Mouse (Mus musculus): ENCODE measurements at regions not wholly inside any gene's neighbourhood (a gene's known extent, or its start where the extent isn't known, plus 50 kb on each side); places are given as distances from the start of the nearest gene placed in this dataset.

- Histone ChIP-seq H3K9ac (replicated peaks; ENCODE audit: low read length) (no peak overlapping the region), H3K27ac (ENCODE audit: low read length) (no peak overlapping the region), H3K27me3 (ENCODE audit: insufficient read depth, low read length) (no peaks in the 10 kb centered on the region), H3K4me1 (ENCODE audit: insufficient read depth, low read length) (no peaks in the 10 kb centered on the region), H3K36me3 (ENCODE audit: insufficient read depth, low read length) (no peaks in the 10 kb centered on the region), H3K4me2 (replicated peaks; ENCODE audit: low read depth, low read length) (no peak overlapping the region), H3K9me3 (ENCODE audit: low read length) (no peaks in the 10 kb centered on the region), H3K4me3 (ENCODE audit: low read length) (no peak overlapping the region)
- 69% methylated on average over 1 of the region's 1 CpGs for WGBS
- no peak for ATAC-seq (ENCODE audit: low FRiP score, low TSS enrichment)
These were observed 422.0 kb upstream of the Sptlc3 start for GRCm38 (mm10) chr2:139071690-139072089.

- Histone ChIP-seq H3K4me3 (ENCODE audit: low read length) (no peak overlapping the region), H3K27me3 (ENCODE audit: insufficient read depth, low read length) (no peaks in the 10 kb centered on the region), H3K36me3 (ENCODE audit: insufficient read depth, low read length) (no peaks in the 10 kb centered on the region), H3K4me2 (replicated peaks; ENCODE audit: low read depth, low read length) (no peak overlapping the region), H3K4me1 (ENCODE audit: insufficient read depth, low read length) (no peaks in the 10 kb centered on the region), H3K9ac (replicated peaks; ENCODE audit: low read length) (no peak overlapping the region), H3K27ac (ENCODE audit: low read length) (no peak overlapping the region), H3K9me3 (ENCODE audit: low read length) (no peaks in the 10 kb centered on the region)
- peak; percentile 74; the same call in 1 of the 2 replicates for ATAC-seq (ENCODE audit: low FRiP score, low TSS enrichment)
- 42% methylated on average over 6 of the region's 6 CpGs for WGBS
These were observed 400.1 kb upstream of the Sptlc3 start for GRCm38 (mm10) chr2:139093487-139094066.

- Histone ChIP-seq H3K27ac (ENCODE audit: low read length) (no peak overlapping the region), H3K36me3 (ENCODE audit: insufficient read depth, low read length) (no peaks in the 10 kb centered on the region), H3K4me2 (replicated peaks; ENCODE audit: low read depth, low read length) (no peak overlapping the region), H3K9me3 (ENCODE audit: low read length) (no peaks in the 10 kb centered on the region), H3K27me3 (ENCODE audit: insufficient read depth, low read length) (no peaks in the 10 kb centered on the region), H3K9ac (replicated peaks; ENCODE audit: low read length) (no peak overlapping the region), H3K4me1 (ENCODE audit: insufficient read depth, low read length) (no peaks in the 10 kb centered on the region), H3K4me3 (ENCODE audit: low read length) (no peak overlapping the region)
- no peak for ATAC-seq (ENCODE audit: low FRiP score, low TSS enrichment)
- WGBS = 86% methylated on average over 1 of the region's 1 CpGs
These were observed 382.0 kb upstream of the Sptlc3 start for GRCm38 (mm10) chr2:139111669-139112068.

- no peaks in the 10 kb centered on the region for H3K27me3 ChIP-seq (ENCODE audit: insufficient read depth, low read length)
- H3K9ac ChIP-seq (replicated peaks; ENCODE audit: low read length) = no peak overlapping the region
- no peak overlapping the region for H3K27ac ChIP-seq (ENCODE audit: low read length)
- H3K4me2 ChIP-seq (replicated peaks; ENCODE audit: low read depth, low read length) = no peak overlapping the region
- H3K9me3 ChIP-seq (ENCODE audit: low read length) = no peaks in the 10 kb centered on the region
- no peak for ATAC-seq (ENCODE audit: low FRiP score, low TSS enrichment)
- WGBS = 84% methylated on average over 4 of the region's 4 CpGs
- no peaks in the 10 kb centered on the region for H3K36me3 ChIP-seq (ENCODE audit: insufficient read depth, low read length)
- no peak overlapping the region for H3K4me3 ChIP-seq (ENCODE audit: low read length)
- no peaks in the 10 kb centered on the region for H3K4me1 ChIP-seq (ENCODE audit: insufficient read depth, low read length)
These were observed 379.2 kb upstream of the Sptlc3 start for GRCm38 (mm10) chr2:139114523-139114922.

GRCm38 (mm10) chr2:139120905-139121304 lies 372.8 kb upstream of the Sptlc3 start:
- 95% methylated on average over 1 of the region's 1 CpGs for WGBS
- Histone ChIP-seq H3K9me3 (ENCODE audit: low read length) (no peaks in the 10 kb centered on the region), H3K36me3 (ENCODE audit: insufficient read depth, low read length) (no peaks in the 10 kb centered on the region), H3K27ac (ENCODE audit: low read length) (no peak overlapping the region), H3K27me3 (ENCODE audit: insufficient read depth, low read length) (no peaks in the 10 kb centered on the region), H3K4me3 (ENCODE audit: low read length) (no peak overlapping the region), H3K4me2 (replicated peaks; ENCODE audit: low read depth, low read length) (no peak overlapping the region), H3K4me1 (ENCODE audit: insufficient read depth, low read length) (no peaks in the 10 kb centered on the region), H3K9ac (replicated peaks; ENCODE audit: low read length) (no peak overlapping the region)
- no peak for ATAC-seq (ENCODE audit: low FRiP score, low TSS enrichment)

GRCm38 (mm10) chr2:139132121-139132520 lies 361.6 kb upstream of the Sptlc3 start:
- Histone ChIP-seq H3K27me3 (ENCODE audit: insufficient read depth, low read length) (no peaks in the 10 kb centered on the region), H3K36me3 (ENCODE audit: insufficient read depth, low read length) (no peaks in the 10 kb centered on the region), H3K4me1 (ENCODE audit: insufficient read depth, low read length) (no peaks in the 10 kb centered on the region), H3K4me2 (replicated peaks; ENCODE audit: low read depth, low read length) (no peak overlapping the region), H3K9ac (replicated peaks; ENCODE audit: low read length) (no peak overlapping the region), H3K9me3 (ENCODE audit: low read length) (no peaks in the 10 kb centered on the region), H3K4me3 (ENCODE audit: low read length) (no peak overlapping the region), H3K27ac (ENCODE audit: low read length) (no peak overlapping the region)
- 32% methylated on average over 1 of the region's 1 CpGs for WGBS
- no peak for ATAC-seq (ENCODE audit: low FRiP score, low TSS enrichment)

- Histone ChIP-seq H3K27ac (ENCODE audit: low read length) (no peak overlapping the region), H3K36me3 (ENCODE audit: insufficient read depth, low read length) (no peaks in the 10 kb centered on the region), H3K9ac (replicated peaks; ENCODE audit: low read length) (no peak overlapping the region), H3K4me3 (ENCODE audit: low read length) (no peak overlapping the region), H3K27me3 (ENCODE audit: insufficient read depth, low read length) (no peaks in the 10 kb centered on the region), H3K4me1 (ENCODE audit: insufficient read depth, low read length) (no peaks in the 10 kb centered on the region), H3K9me3 (ENCODE audit: low read length) (no peaks in the 10 kb centered on the region), H3K4me2 (replicated peaks; ENCODE audit: low read depth, low read length) (no peak overlapping the region)
- 68% methylated on average over 1 of the region's 1 CpGs for WGBS
- no peak for ATAC-seq (ENCODE audit: low FRiP score, low TSS enrichment)
These were observed 346.7 kb upstream of the Sptlc3 start for GRCm38 (mm10) chr2:139147004-139147403.

GRCm38 (mm10) chr2:139179641-139180040 lies 314.1 kb upstream of the Sptlc3 start:
- Histone ChIP-seq H3K9me3 (ENCODE audit: low read length) (no peaks in the 10 kb centered on the region), H3K27me3 (ENCODE audit: insufficient read depth, low read length) (no peaks in the 10 kb centered on the region), H3K4me2 (replicated peaks; ENCODE audit: low read depth, low read length) (no peak overlapping the region), H3K4me1 (ENCODE audit: insufficient read depth, low read length) (no peaks in the 10 kb centered on the region), H3K9ac (replicated peaks; ENCODE audit: low read length) (no peak overlapping the region), H3K4me3 (ENCODE audit: low read length) (no peak overlapping the region), H3K36me3 (ENCODE audit: insufficient read depth, low read length) (no peaks in the 10 kb centered on the region), H3K27ac (ENCODE audit: low read length) (no peak overlapping the region)
- WGBS = 69% methylated on average over 2 of the region's 2 CpGs
- ATAC-seq (ENCODE audit: low FRiP score, low TSS enrichment) = no peak

- Histone ChIP-seq H3K4me1 (ENCODE audit: insufficient read depth, low read length) (no peaks in the 10 kb centered on the region), H3K4me3 (ENCODE audit: low read length) (no peak overlapping the region), H3K9me3 (ENCODE audit: low read length) (no peaks in the 10 kb centered on the region), H3K27me3 (ENCODE audit: insufficient read depth, low read length) (no peaks in the 10 kb centered on the region), H3K9ac (replicated peaks; ENCODE audit: low read length) (no peak overlapping the region), H3K4me2 (replicated peaks; ENCODE audit: low read depth, low read length) (no peak overlapping the region), H3K36me3 (ENCODE audit: insufficient read depth, low read length) (no peaks in the 10 kb centered on the region), H3K27ac (ENCODE audit: low read length) (no peak overlapping the region)
- ATAC-seq (ENCODE audit: low FRiP score, low TSS enrichment) = no peak
- WGBS = 66% methylated on average over 2 of the region's 2 CpGs
These were observed 295.4 kb upstream of the Sptlc3 start for GRCm38 (mm10) chr2:139198281-139198680.

- ATAC-seq (ENCODE audit: low FRiP score, low TSS enrichment) = no peak
- no peaks in the 10 kb centered on the region for H3K36me3 ChIP-seq (ENCODE audit: insufficient read depth, low read length)
- H3K4me2 ChIP-seq (replicated peaks; ENCODE audit: low read depth, low read length) = no peak overlapping the region
- no peak overlapping the region for H3K27ac ChIP-seq (ENCODE audit: low read length)
- 54% methylated on average over 1 of the region's 1 CpGs for WGBS
- H3K4me3 ChIP-seq (ENCODE audit: low read length) = no peak overlapping the region
- H3K9ac ChIP-seq (replicated peaks; ENCODE audit: low read length) = no peak overlapping the region
- no peaks in the 10 kb centered on the region for H3K4me1 ChIP-seq (ENCODE audit: insufficient read depth, low read length)
- H3K27me3 ChIP-seq (ENCODE audit: insufficient read depth, low read length) = no peaks in the 10 kb centered on the region
- no peaks in the 10 kb centered on the region for H3K9me3 ChIP-seq (ENCODE audit: low read length)
These were observed 286.1 kb upstream of the Sptlc3 start for GRCm38 (mm10) chr2:139207649-139208048.

Data from kidney, embryonic 16.5 days (tissue).